Mouse (Mus musculus) cortical plate, adult 2 months (tissue): ENCODE measurements around the gene Vmac. TPM values are rescaled to one million over a fixed set of nuclear protein-coding genes. Genes with fewer than 3 reads are reported as not detected.

Experiments
- H3K27ac ChIP-seq: fragments of 200-500 bp; 2 replicates; pipeline ENCODE4 v1.5.1; 2012; ENCODE audit warnings: low read length, control low read depth, inconsistent platforms; ENCODE audit not compliant: insufficient read depth
- H3K4me1 ChIP-seq: fragments of 200-500 bp; 2 replicates; pipeline ENCODE4 v1.6.1; 2011; ENCODE audit warnings: low read length; ENCODE audit not compliant: control insufficient read depth, insufficient read depth
- H3K4me3 ChIP-seq: fragments of 200-500 bp; 2 replicates; pipeline ENCODE4 v1.5.1; 2011; ENCODE audit warnings: mild to moderate bottlenecking, low read length, control low read depth; ENCODE audit not compliant: insufficient read depth
- CTCF ChIP-seq: fragments of 200-500 bp; IDR thresholded peaks from 2 replicates; pipeline ENCODE4 v1.5.1; 2011; ENCODE audit warnings: mild to moderate bottlenecking, control low read depth, low read length; ENCODE audit not compliant: insufficient read depth; ENCODE audit errors: extremely low read depth
- POLR2A ChIP-seq: fragments of 200-500 bp; IDR thresholded peaks from 2 replicates; pipeline ENCODE4 v1.6.1; 2011; ENCODE audit warnings: mild to moderate bottlenecking, low read length, control low read depth; ENCODE audit not compliant: insufficient read depth; ENCODE audit errors: extremely low read depth
- polyA plus RNA-seq: library from polyadenylated mRNA; depleted of rRNA; stranded (reverse); fragments of >200 nt; gene quantifications from 2 replicates; pipeline ENCODE4 v1.2.3, GENCODE M21; 2012

Vmac gene
- polyA plus RNA-seq, 1 experiment, result 16.7 TPM

- TF ChIP-seq CTCF (no peak), POLR2A (no peak)
- no peak overlapping the region for H3K4me3 ChIP-seq
- H3K27ac ChIP-seq, result no peak overlapping the region
- H3K4me1 ChIP-seq, result no peaks in the 10 kb centered on the region
Observed at GRCm38 (mm10) chr17:56759261-56759660, 41.4 kb upstream of the Vmac start.

GRCm38 (mm10) chr17:56758132-56758531, 40.3 kb upstream of the Vmac start:
- Histone ChIP-seq H3K4me3 (no peak overlapping the region), H3K4me1 (no peaks in the 10 kb centered on the region), H3K27ac (no peak overlapping the region)
- TF ChIP-seq CTCF (peak; percentile 20; the same call in 1 of the 2 replicates), POLR2A (no peak)

GRCm38 (mm10) chr17:56757416-56758123, 39.7 kb upstream of the Vmac start, which contains the start of gene Nrtn:
Nrtn (minus strand) TSS chr17:56757530.
- no peak within 1 kb of the TSS for H3K27ac ChIP-seq
- no peak for TF ChIP-seq CTCF
- no peak for TF ChIP-seq POLR2A
- peak within 1 kb of the TSS; percentile 17 for H3K4me3 ChIP-seq
- H3K4me1 ChIP-seq, result no peaks in the 10 kb centered on the region

GRCm38 (mm10) chr17:56756703-56757399, 39.0 kb upstream of the Vmac start:
- H3K4me1 ChIP-seq, result no peaks in the 10 kb centered on the region
- H3K4me3 ChIP-seq, result peak overlapping the region; percentile 17
- no peak for TF ChIP-seq POLR2A
- 0 out of 2 replicates have a peak, but pooled peaks have one; percentile 5 for TF ChIP-seq CTCF
- no peak overlapping the region for H3K27ac ChIP-seq

- Histone ChIP-seq H3K4me3 (no peak overlapping the region), H3K4me1 (no peaks in the 10 kb centered on the region), H3K27ac (no peak overlapping the region)
- TF ChIP-seq POLR2A (no peak), CTCF (no peak)
Observed at GRCm38 (mm10) chr17:56754271-56755185, 36.7 kb upstream of the Vmac start.

- H3K27ac ChIP-seq, result no peak overlapping the region
- no peak overlapping the region for H3K4me3 ChIP-seq
- no peaks in the 10 kb centered on the region for H3K4me1 ChIP-seq
- TF ChIP-seq POLR2A, result no peak
- no peak for TF ChIP-seq CTCF
Observed at GRCm38 (mm10) chr17:56753452-56753851, 35.6 kb upstream of the Vmac start.

GRCm38 (mm10) chr17:56751404-56752072, 33.7 kb upstream of the Vmac start:
- no peak overlapping the region; the same call in 1 of the 2 replicates for H3K4me3 ChIP-seq

GRCm38 (mm10) chr17:56744173-56744572, 26.4 kb upstream of the Vmac start:
- TF ChIP-seq POLR2A, result no peak
- TF ChIP-seq CTCF, result no peak

More at GRCm38 (mm10) chr17:56751404-56752072, 33.7 kb upstream of the Vmac start:
- H3K4me1 ChIP-seq, result no peaks in the 10 kb centered on the region
- no peak overlapping the region for H3K27ac ChIP-seq
- TF ChIP-seq POLR2A, result peak; percentile 18; the same call in 1 of the 2 replicates
- TF ChIP-seq CTCF, result no peak

More at GRCm38 (mm10) chr17:56744173-56744572, 26.4 kb upstream of the Vmac start:
- Histone ChIP-seq H3K4me3 (no peak overlapping the region), H3K4me1 (no peaks in the 10 kb centered on the region), H3K27ac (no peak overlapping the region)
